Mouse (Mus musculus) right cerebral cortex, postnatal 25 days (tissue): ENCODE measurements around the gene Ccdc149.

Experiments used
- DNase-seq: peaks from one replicate; pipeline ENCODE4 v3.0.0; 2022

The Ccdc149 gene

DNA sequence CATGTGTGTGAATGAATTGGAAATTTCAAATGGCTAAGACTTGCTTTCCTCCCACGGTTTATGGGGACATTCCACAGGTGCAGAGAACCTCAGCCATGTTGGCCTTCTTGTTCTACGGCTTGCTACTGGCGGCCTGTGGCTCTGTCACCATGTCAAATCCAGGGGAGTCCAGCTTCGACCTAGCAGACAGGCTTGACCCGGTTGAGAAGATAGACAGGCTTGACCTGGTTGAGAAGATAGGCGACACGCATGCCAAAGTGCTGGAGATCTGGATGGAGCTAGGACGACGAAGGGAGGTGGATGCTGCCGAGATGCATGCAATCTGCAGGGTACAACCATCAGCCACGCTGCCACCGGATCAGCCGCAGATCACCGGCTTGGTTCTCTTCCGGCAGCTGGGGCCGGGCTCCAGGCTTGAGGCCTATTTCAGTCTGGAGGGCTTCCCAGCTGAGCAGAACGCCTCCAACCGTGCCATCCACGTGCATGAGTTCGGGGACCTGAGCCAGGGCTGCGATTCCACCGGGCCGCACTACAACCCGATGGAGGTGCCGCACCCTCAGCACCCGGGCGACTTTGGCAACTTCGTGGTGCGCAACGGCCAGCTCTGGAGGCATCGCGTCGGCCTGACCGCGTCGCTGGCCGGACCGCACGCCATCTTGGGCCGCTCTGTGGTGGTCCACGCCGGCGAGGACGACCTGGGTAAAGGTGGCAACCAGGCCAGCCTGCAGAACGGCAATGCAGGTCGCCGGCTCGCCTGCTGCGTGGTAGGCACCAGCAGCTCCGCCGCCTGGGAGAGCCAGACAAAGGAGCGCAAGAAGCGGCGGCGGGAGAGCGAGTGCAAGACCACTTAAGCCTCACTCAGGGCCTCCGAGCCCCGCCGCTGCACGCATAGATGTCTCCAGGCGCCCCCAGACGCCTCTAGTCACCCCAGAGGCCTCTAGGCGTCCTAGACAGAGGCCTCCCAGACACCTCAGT, 103.2 kb downstream of the Ccdc149 start:
- no peak for DNase-seq

GRCm38 (mm10) chr5:52366661-52367060, 104.7 kb downstream of the Ccdc149 start:
- no peak for DNase-seq

DNA sequence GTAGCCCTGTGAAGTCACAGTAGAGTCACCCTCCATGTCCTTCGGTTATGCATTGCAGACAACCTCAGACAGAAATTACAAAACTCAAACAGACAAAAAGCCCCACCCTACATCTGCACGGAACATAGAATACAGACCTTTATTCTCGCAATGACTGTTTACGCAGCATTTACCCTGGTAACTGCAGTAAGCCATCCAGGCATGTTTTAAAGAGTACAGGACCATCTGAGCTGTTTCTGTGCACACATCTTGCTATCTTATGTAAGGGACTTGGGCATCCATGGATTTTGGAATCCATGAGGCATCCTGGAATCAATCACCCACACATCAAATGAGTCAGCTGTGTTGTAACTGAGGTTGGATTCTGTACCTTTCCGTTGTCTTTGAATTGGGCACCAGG, 105.4 kb downstream of the Ccdc149 start:
- no peak for DNase-seq

DNA sequence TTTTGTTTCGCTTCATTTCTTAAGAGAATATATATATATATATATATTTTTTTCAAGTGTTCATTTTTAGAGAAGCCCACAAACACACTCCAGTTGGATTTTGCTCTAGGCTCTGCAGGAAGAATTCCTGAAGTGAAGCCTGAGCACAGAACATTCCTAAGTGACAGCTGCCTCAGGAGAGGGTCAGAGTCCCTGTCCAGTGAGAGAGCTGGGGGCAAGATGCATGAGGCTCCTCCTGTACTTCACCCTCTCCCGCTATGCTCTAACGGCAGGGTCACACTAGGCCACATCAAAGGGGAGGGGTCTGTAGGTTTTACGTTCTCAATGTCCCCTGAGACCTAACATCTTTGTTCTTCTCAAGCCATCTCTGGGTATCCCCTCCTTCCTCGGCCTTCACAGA, 106.8 kb downstream of the Ccdc149 start:
- no peak for DNase-seq

- DNase-seq, result no peak
Observed at GRCm38 (mm10) chr5:52363468-52364150, 107.7 kb downstream of the Ccdc149 start, which contains the start of gene Sod3. Sod3 (plus strand) TSS chr5:52363791.

GRCm38 (mm10) chr5:52362776-52363467, 108.4 kb downstream of the Ccdc149 start:
- DNase-seq, result no peak

GRCm38 (mm10) chr5:52360286-52361049, 110.9 kb downstream of the Ccdc149 start:
- DNase-seq, result no peak

DNA sequence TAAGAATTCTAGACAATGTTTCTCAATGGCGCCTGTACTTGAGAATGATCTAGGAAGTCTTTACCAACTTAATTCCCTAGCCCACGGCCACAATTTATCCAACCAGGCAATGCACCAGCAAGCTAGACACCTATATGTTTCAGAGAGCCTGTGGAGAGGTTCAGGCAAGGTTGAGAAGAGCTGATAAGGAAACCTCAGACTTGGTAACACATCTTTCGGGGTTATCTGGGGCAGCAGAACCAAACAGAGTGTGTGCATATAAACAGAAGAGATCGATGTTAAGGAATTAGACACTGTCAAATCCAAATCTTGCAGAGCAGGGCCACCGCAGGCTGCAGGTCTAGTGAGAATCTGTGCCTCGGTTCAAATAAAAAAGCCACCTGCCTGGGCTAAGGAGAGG, 113.2 kb downstream of the Ccdc149 start:
- no peak for DNase-seq

- no peak for DNase-seq
Observed at GRCm38 (mm10) chr5:52357175-52357754, 114.1 kb downstream of the Ccdc149 start.

- no peak for DNase-seq
Observed at GRCm38 (mm10) chr5:52355612-52356011, 115.7 kb downstream of the Ccdc149 start.

DNA sequence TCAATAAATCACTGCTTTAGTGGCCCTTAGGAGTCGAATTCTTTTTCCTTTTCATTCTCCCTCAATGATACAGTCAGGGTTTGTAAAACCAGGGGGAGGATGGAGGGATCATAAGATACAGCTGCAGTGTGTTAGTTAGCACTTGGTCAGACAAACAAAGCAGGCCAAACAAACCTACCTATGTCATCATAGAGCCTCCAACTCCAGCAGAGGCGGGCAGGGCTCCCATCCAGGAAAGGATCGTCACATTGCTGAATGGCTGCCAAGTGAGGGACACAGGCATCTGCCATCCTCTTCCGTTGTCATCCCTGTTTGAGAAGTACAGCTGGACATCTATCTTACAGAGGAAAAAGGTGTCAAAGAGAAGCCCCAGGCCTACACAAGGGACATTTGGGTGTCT, 116.9 kb downstream of the Ccdc149 start:
- DNase-seq, result no peak

DNA sequence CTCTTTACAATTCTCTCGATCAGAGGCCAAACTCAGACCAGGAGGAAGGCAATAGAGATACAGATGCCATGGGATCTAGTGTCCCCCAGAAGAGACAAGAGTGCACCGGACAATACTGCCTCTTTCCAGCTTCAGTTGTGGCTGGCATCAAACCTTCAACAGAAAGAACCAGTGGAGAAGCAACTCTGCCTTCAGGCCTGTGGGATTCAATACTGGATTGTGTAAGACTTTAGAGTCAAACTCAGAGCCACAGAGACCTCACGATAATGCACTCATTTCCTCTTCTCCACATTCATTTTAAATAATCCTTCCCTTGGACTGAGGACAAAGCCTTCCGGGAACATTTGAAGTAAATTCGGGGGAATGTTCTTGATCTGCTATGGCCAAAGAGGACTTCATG, 118.6 kb downstream of the Ccdc149 start:
- DNase-seq, result no peak

DNA sequence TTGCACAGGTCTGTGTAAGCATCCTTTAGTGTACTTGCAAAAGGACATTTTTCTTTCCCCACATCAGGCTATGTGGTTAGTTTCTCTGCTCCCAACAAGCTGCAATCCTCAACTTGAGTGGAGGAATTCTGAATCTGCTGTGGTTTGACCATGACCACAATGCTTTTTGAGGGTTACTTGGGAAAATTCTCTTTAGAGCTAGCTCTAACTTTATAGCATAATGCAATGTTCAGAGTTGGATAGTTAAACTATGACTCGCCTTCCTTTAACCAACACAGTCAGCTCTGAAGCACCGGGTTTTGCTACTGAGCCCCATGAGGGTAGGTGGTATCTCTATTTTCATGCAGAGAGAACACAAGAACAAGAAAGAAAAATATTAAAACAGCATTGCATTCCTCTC, 119.8 kb downstream of the Ccdc149 start:
- no peak for DNase-seq

DNA sequence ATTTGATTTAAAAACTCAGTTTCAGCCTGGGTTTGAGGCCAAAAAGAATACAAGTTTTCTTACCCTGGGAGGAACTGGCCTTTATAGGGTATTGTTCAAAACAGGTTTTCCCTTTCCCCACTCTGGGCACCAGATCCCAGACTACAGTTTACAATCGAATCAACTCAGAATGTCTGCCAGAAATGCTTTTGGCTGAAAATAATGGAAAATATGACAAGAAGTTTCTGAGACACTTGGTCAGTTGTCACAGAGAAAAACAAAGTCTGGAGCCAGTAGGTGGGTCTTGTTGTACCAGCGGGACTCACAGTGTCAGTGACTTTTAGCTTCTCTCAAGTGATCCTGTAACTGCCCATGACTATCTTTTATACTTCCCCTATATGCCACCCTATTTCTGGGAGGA, 120.9 kb downstream of the Ccdc149 start:
- DNase-seq, result no peak

- DNase-seq, result no peak
Observed at GRCm38 (mm10) chr5:52346890-52347289, 124.4 kb downstream of the Ccdc149 start.

- DNase-seq, result no peak
Observed at GRCm38 (mm10) chr5:52339134-52339533, 132.2 kb downstream of the Ccdc149 start.

DNA sequence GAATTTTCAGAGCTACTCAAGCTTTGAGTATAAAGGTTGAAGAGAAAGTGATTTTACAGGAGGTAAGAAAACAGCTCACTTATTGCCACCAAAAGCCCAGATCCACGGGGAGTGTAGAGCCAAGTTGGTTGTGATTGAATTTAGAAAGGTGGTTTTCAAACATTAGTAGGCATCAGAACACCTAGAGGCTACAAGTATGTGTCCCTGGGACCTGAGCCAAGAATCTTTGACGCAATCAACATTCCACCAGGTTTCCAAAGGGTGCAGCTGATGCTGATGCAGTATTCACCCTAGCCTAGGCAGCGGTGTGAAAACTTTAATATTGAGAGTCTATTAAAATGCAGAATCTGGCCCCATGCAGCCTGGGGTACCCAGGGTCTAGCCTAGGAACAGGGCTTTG, 135.7 kb downstream of the Ccdc149 start:
- DNase-seq, result no peak

DNA sequence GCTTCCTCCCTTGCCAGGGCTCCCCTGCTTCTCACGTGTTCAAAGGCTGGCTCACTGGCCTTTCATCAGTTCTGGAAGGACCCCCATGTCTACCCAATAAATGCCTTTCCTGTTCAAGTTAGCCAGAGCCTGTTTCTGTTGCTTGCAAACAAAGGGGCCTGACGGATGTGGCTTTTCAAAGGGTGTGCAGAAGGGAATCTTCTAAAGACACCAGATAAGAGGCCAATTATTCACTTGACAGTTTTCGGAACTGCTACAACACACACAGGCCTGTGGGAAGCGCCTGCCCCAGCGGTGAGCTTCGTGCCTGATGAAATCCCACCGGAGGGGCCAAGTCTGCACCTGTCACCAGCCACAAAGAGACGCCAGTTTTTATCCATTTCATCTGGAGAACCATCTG, 139.2 kb downstream of the Ccdc149 start:
- DNase-seq, result no peak
